Mouse (Mus musculus): Measurements from ENCODE around the gene Aadacl2.

Gene Aadacl2

DNA sequence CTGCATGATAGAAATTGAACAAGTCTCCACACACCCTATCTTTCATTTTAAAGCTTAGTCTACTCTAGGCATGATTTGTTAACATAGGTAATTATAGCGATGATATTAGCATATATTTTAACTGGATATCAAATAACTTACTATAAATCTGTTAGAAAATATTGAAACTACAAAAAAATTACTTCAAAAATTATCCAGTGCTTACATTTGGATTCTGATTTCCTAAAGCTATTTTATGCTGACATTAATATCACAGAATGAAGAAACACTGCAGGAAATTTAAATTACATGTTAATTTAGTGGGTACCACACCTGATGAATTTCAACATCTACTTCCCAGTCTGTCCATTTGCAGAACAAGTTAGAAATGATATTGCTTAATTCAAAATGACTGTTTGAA is at the start of gene Aadacl2:
Gene Aadacl2 (plus strand): TSS at position 301 of the 400 bp plus-strand sequence.
- no peak for DNase-seq (ENCODE audit: low spot score)

DNA sequence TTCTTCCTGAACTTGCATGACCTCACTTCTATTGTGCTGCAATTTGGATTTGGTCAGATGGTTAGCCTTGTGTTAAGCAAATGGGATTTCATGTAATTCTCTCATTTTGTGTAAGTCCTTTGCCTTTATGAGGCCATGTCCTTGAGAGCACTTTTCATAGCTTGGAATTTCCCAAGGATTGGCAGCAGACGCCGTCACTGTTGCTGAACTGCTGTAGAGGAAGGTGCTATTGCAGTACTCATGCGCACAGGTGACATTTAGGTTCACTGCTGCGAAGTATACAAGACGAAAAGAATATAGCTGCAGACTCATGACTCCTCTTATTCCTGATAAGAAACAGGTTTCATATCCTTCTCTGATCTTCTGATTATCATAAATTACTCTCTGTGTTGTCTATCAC is 35.7 kb upstream of the Aadacl2 start:
- no peak for DNase-seq (ENCODE audit: low spot score)

- DNase-seq (ENCODE audit: low spot score) = no peak
Measured at GRCm38 (mm10) chr3:59974591-59974990, 32.0 kb upstream of the Aadacl2 start.

DNA sequence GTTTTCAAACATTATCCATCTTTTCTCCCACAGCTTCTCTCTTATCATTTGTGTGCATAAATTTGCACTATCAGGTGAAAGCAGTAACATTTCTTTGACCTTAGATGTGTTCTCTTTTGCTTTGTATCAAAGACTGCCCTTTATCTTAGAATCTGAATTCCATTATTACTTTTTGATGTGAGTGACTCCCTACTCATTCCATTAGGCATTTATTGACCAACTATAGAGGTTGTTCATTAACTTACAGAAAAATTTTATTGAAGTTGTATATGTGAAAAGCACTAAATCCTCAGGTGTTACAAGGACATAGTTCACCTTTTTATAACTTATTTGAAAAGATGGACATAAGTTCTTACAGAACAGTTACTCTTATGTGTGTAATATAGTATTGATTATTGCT is 2.9 kb upstream of the Aadacl2 start:
- no peak for DNase-seq (ENCODE audit: low spot score)

GRCm38 (mm10) chr3:60025417-60025816 is 18.9 kb downstream of the Aadacl2 start, which contains the start of gene Aadac:
Gene Aadac (plus strand): TSS chr3:60025717.
- DNase-seq (ENCODE audit: low spot score) = no peak

- no peak for DNase-seq (ENCODE audit: low spot score)
Measured at GRCm38 (mm10) chr3:60031511-60031910, 25.0 kb downstream of the Aadacl2 start.

GRCm38 (mm10) chr3:60046221-60046913 is 39.8 kb downstream of the Aadacl2 start:
- no peak for DNase-seq (ENCODE audit: low spot score)

- no peak for DNase-seq (ENCODE audit: low spot score)
Measured at GRCm38 (mm10) chr3:60053231-60053927, 46.8 kb downstream of the Aadacl2 start.

GRCm38 (mm10) chr3:60053931-60054330 is 47.4 kb downstream of the Aadacl2 start:
- DNase-seq (ENCODE audit: low spot score) = no peak

DNA sequence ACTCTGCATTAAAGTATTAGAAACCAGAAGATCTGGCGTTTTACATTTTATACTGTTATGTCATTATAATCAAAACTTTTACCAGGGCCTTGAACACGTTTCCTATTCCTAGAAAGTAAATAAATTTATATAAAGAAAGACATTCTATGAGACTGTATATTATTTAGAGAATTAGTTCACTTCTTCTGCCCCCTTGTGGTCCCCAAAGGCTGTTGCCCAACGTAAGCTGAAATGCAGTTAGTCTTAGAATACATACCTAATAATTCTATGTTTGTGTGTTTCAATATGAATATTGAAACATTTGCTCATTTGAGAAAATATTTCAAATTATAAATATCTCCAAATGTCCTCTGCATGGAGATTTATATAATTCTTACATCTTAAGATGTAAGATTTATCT is 49.9 kb downstream of the Aadacl2 start:
- DNase-seq (ENCODE audit: low spot score) = no peak

GRCm38 (mm10) chr3:60057070-60057808 is 50.7 kb downstream of the Aadacl2 start:
- no peak for DNase-seq (ENCODE audit: low spot score)

- no peak for DNase-seq (ENCODE audit: low spot score)
Measured at GRCm38 (mm10) chr3:60057809-60058082, 51.2 kb downstream of the Aadacl2 start.
